Mouse (Mus musculus) embryonic facial prominence, embryonic 12.5 days (tissue): Measurements from ENCODE around the gene Paqr4. TPM values are rescaled to one million over a fixed set of nuclear protein-coding genes. Genes with fewer than 3 reads are reported as not detected.

Experiments used
- polyA plus RNA-seq: library from polyadenylated mRNA; unstranded; fragments of >200 nt; fragmentation: Nextera tagmentation; extraction: Ambion mirVana; gene quantifications from 2 replicates; pipeline ENCODE4 v1.2.1, GENCODE M21; 2016

The Paqr4 gene
- polyA plus RNA-seq, 1 experiment from 2014 or later = 14.8 TPM

Other genes with a start within 250 kb of the Paqr4 start
- 24.3 and 26.8 TPM in 2 replicates for gene Zfp213, start 176.6 kb downstream of the Paqr4 start, polyA plus RNA-seq
- 23.8 and 24.1 TPM in 2 replicates for gene Zfp13, start 141.4 kb downstream of the Paqr4 start, polyA plus RNA-seq
- 0.20 and 0.67 TPM in 2 replicates for gene Zscan10, start 140.0 kb downstream of the Paqr4 start, polyA plus RNA-seq
- 0.84 and 1.3 TPM in 2 replicates for gene Mmp25, start 95.6 kb downstream of the Paqr4 start, polyA plus RNA-seq
- 1.3 and 1.9 TPM in 2 replicates for gene Bicdl2, start 80.4 kb downstream of the Paqr4 start, polyA plus RNA-seq
- gene Hcfc1r1, start 67.3 kb downstream of the Paqr4 start, polyA plus RNA-seq = 60.3 and 61.2 TPM in 2 replicates
- 49.6 and 51.7 TPM in 2 replicates for gene Thoc6, start 67.0 kb downstream of the Paqr4 start, polyA plus RNA-seq
- gene Tnfrsf12a, start 63.4 kb downstream of the Paqr4 start, polyA plus RNA-seq = 8.6 and 9.2 TPM in 2 replicates
- 49.2 and 52.4 TPM in 2 replicates for gene Cldn6, start 61.6 kb downstream of the Paqr4 start, polyA plus RNA-seq
- gene Cldn9, start 56.8 kb downstream of the Paqr4 start, polyA plus RNA-seq = 12.6 and 13.5 TPM in 2 replicates
- gene 1520401A03Rik, start 18.1 kb downstream of the Paqr4 start, polyA plus RNA-seq = 0.66 and 1.0 TPM in 2 replicates
- gene Pkmyt1, start 14.5 kb downstream of the Paqr4 start, polyA plus RNA-seq = 54.2 and 54.6 TPM in 2 replicates
- gene Kremen2, start 5.0 kb upstream of the Paqr4 start, polyA plus RNA-seq = 23.4 and 25.1 TPM in 2 replicates
- 122 and 125 TPM in 2 replicates for gene Flywch1, start 30.7 kb upstream of the Paqr4 start, polyA plus RNA-seq
- gene Flywch2, start 45.2 kb upstream of the Paqr4 start, polyA plus RNA-seq = 57.7 and 58.5 TPM in 2 replicates
- gene Srrm2, start 49.7 kb upstream of the Paqr4 start, polyA plus RNA-seq = 657 and 663 TPM in 2 replicates
- 1,164 and 1,169 TPM in 2 replicates for gene Elob, start 88.3 kb upstream of the Paqr4 start, polyA plus RNA-seq
- 0.46 and 0.59 TPM in 2 replicates for gene Prss33, start 95.2 kb upstream of the Paqr4 start, polyA plus RNA-seq
- gene Prss32, start 103.0 kb upstream of the Paqr4 start, polyA plus RNA-seq = not detected in 2 replicates
- gene Prss41, start 103.3 kb upstream of the Paqr4 start, polyA plus RNA-seq = 2.2 and 2.5 TPM in 2 replicates
- gene Prss21, start 127.2 kb upstream of the Paqr4 start, polyA plus RNA-seq = not detected in 2 replicates
- not detected in 2 replicates for gene Dcpp1, start 140.0 kb upstream of the Paqr4 start, polyA plus RNA-seq
- not detected in 2 replicates for gene Dcpp2, start 140.0 kb upstream of the Paqr4 start, polyA plus RNA-seq
- not detected in 2 replicates for gene Dcpp3, start 176.6 kb upstream of the Paqr4 start, polyA plus RNA-seq
- not detected in 2 replicates for gene Sbp, start 200.8 kb upstream of the Paqr4 start, polyA plus RNA-seq
- gene Sbpl, start 214.4 kb upstream of the Paqr4 start, polyA plus RNA-seq = not detected in 2 replicates
- not detected in 2 replicates for gene Prss30, start 239.7 kb upstream of the Paqr4 start, polyA plus RNA-seq